Mouse (Mus musculus) myocyte (in vitro differentiated cells): ENCODE data around the gene Heph.

ENCODE experiments used
- POLR2A ChIP-seq: IDR thresholded peaks from one replicate; pipeline ENCODE4 v1.6.1; 2011; ENCODE audit warnings: low read depth, mild to moderate bottlenecking, control low read depth, moderate library complexity; ENCODE audit not compliant: insufficient read length
- POLR2AphosphoS2 ChIP-seq: IDR thresholded peaks from one replicate; pipeline ENCODE4 v1.6.1; 2011; ENCODE audit warnings: low read depth, control low read depth; ENCODE audit not compliant: insufficient read length

GRCm38 (mm10) chrX:96501580-96501979 is 46.4 kb downstream of the Heph start:
- no peak for TF ChIP-seq POLR2A
- TF ChIP-seq POLR2AphosphoS2 = no peak
